Mouse (Mus musculus) embryonic facial prominence, embryonic 11.5 days (tissue): ENCODE measurements around the gene Grm7. TPM values are rescaled to one million over a fixed set of nuclear protein-coding genes. Genes with fewer than 3 reads are reported as not detected.

Experiments used
- ATAC-seq: fragments of 200-750 bp; cut with Nextera tagmentation; replicated peaks from 2 replicates; pipeline ENCODE4 v1.8.0; 2017; ENCODE audit warnings: low read depth; ENCODE audit not compliant: insufficient number of reproducible peaks, low FRiP score, low TSS enrichment
- DNase-seq: peaks from one replicate; pipeline ENCODE4 v3.0.0-alpha.2; 2015; ENCODE audit warnings: low spot score
- H3K27ac ChIP-seq: fragments of 300-500 bp; sonication (generic); replicated peaks from 2 replicates; pipeline ENCODE4 v1.5.1; 2014; ENCODE audit warnings: mild to moderate bottlenecking, low read depth, low read length, control low read depth
- H3K27me3 ChIP-seq: fragments of 300-500 bp; sonication (generic); 2 replicates; pipeline ENCODE4 v1.6.1; 2014; ENCODE audit warnings: mild to moderate bottlenecking, low read length, moderate library complexity, mixed read lengths; ENCODE audit not compliant: control insufficient read depth, insufficient read depth
- H3K36me3 ChIP-seq: fragments of 300-500 bp; sonication (generic); replicated peaks from 2 replicates; pipeline ENCODE4 v1.6.1; 2014; ENCODE audit warnings: low read depth, mild to moderate bottlenecking, low read length, moderate library complexity, mixed read lengths; ENCODE audit not compliant: control insufficient read depth, insufficient read depth
- H3K4me1 ChIP-seq: fragments of 300-500 bp; sonication (generic); 2 replicates; pipeline ENCODE4 v1.6.1; 2014; ENCODE audit warnings: low read length, mixed read lengths; ENCODE audit not compliant: control insufficient read depth, insufficient read depth
- H3K4me2 ChIP-seq: fragments of 300-500 bp; sonication (generic); 2 replicates; pipeline ENCODE4 v1.6.1; 2014; ENCODE audit warnings: low read depth, mild to moderate bottlenecking, control low read depth, low read length, moderate library complexity
- H3K4me3 ChIP-seq: fragments of 300-500 bp; sonication (generic); 2 replicates; pipeline ENCODE4 v1.5.1; 2014; ENCODE audit warnings: low read depth, low read length, control low read depth
- H3K9ac ChIP-seq: fragments of 300-500 bp; sonication (generic); replicated peaks from 2 replicates; pipeline ENCODE4 v1.6.1; 2014; ENCODE audit warnings: mild to moderate bottlenecking, control low read depth, low read length
- H3K9me3 ChIP-seq: fragments of 300-500 bp; sonication (generic); replicated peaks from 2 replicates; pipeline ENCODE4 v1.6.1; 2016; ENCODE audit warnings: mild to moderate bottlenecking, low read length, inconsistent platforms, mixed read lengths; ENCODE audit not compliant: control insufficient read depth
- WGBS: fragments of 180-500 bp; shearing (Covaris S2); extraction: QIAGEN DNeasy Blood & Tissue Kit; methylation state at CpG from one replicate; pipeline ENCODE4 v1.1.7; 2014; 5-methylcytosine and 5-hydroxymethylcytosine counted together
- polyA plus RNA-seq: library from polyadenylated mRNA; unstranded; fragments of >200 nt; fragmentation: Nextera tagmentation; extraction: Ambion mirVana; gene quantifications from 2 replicates; pipeline ENCODE4 v1.2.1, GENCODE M21; 2014

Grm7 gene
- polyA plus RNA-seq, 1 experiment from 2014 or later, result 0.63 TPM

DNA sequence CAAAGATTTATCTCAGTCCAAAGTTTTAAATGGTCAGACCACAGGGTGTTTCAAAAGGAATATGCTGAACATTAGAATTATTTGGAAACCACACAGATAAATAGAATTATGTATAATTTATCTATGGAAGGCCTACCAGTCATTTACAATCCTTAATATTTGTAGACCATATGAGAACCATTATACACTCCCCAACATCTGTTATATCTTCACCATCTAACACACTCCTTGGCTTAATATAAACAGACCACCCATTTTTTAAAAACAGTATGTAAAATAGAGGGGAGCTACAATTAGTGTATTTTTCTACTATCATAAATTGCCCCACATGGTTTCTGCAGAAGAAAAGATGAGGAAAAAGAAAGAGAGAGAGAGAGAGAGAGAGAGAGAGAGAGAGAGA lies 876.7 kb downstream of the Grm7 start:
- Histone ChIP-seq H3K27ac (no peak overlapping the region), H3K4me1 (no peaks in the 10 kb centered on the region), H3K9ac (no peak overlapping the region), H3K4me3 (no peak overlapping the region), H3K4me2 (no peak overlapping the region), H3K36me3 (no peaks in the 10 kb centered on the region), H3K27me3 (no peaks in the 10 kb centered on the region), H3K9me3 (no peaks in the 10 kb centered on the region)
- ATAC-seq (no peak), DNase-seq (no peak)

DNA sequence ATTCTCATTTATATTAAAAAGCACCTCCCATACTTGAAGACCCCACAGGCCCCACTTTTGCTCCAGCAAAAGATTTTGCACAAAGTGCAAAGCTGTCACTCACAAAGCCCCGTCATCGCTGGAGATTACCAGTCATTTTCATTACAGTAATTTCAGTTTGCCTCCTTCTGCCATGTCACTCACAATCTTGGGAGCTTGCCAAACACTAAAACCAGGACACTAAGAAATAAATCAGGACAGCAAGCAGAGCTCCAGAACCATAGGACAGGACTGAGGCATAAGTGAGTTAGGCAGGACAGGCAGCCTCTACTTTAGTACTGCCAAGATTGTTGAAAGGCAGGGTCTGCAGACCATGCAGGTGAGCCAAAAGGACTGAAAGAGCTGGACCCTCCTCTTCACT lies 884.6 kb downstream of the Grm7 start:
- no peak overlapping the region for H3K27ac ChIP-seq
- H3K36me3 ChIP-seq, result no peaks in the 10 kb centered on the region
- H3K4me2 ChIP-seq, result no peak overlapping the region
- DNase-seq (no peak), ATAC-seq (no peak)
- no peak overlapping the region for H3K4me3 ChIP-seq
- no peak overlapping the region for H3K9ac ChIP-seq
- no peaks in the 10 kb centered on the region for H3K27me3 ChIP-seq
- H3K4me1 ChIP-seq, result no peaks in the 10 kb centered on the region
- H3K9me3 ChIP-seq, result no peaks in the 10 kb centered on the region
- WGBS, result 80% methylated on average over 2 of the region's 2 CpGs

DNA sequence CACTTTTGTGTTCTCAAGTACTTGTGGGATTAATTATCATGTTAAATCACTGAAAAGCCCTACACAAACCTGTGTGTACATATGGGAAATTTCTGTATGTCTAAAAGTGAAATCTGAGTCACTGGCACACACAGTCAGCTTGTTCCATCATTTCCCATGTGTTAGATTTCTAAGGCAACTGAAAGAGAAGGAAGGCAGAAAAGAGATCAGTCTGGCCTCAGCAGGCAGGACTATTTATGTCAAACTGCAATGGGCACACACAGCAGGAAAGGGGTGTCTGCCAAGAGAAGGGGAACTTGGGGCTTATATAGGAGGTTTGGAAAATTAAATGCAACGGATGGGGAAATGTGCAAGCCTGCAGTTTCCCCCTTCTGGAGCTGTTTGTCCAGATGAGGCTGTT lies 913.2 kb downstream of the Grm7 start:
- Histone ChIP-seq H3K4me2 (no peak overlapping the region), H3K4me3 (no peak overlapping the region), H3K27ac (no peak overlapping the region), H3K27me3 (no peaks in the 10 kb centered on the region), H3K36me3 (no peaks in the 10 kb centered on the region), H3K9me3 (no peaks in the 10 kb centered on the region), H3K4me1 (no peaks in the 10 kb centered on the region), H3K9ac (no peak overlapping the region)
- WGBS, result 75% methylated on average over 1 of the region's 1 CpGs
- ATAC-seq (no peak), DNase-seq (no peak)

DNA sequence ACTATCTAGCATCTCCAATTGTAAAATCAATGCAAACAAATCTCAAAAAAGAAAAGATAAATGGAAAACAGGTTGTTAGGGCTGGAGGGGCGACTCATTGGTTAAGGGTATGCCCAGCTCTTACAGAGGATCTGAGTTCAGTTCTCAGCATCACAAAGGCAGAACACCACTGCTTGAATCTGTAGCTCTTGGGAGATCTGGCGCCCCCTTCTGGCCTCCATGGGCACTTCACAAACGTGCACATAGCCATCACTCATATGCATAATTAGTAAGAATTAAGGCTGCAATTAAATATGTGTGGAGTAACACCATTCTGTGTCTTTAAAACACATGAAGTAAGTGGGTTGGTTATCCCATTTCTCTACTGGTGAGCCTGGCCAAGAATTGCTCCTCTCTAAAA lies 914.1 kb downstream of the Grm7 start:
- Histone ChIP-seq H3K27me3 (no peaks in the 10 kb centered on the region), H3K4me2 (no peak overlapping the region), H3K36me3 (no peaks in the 10 kb centered on the region), H3K4me3 (no peak overlapping the region), H3K9ac (no peak overlapping the region), H3K4me1 (no peaks in the 10 kb centered on the region), H3K27ac (no peak overlapping the region), H3K9me3 (no peaks in the 10 kb centered on the region)
- WGBS, result 74% methylated on average over 3 of the region's 3 CpGs
- ATAC-seq, result no peak
- DNase-seq, result no peak

DNA sequence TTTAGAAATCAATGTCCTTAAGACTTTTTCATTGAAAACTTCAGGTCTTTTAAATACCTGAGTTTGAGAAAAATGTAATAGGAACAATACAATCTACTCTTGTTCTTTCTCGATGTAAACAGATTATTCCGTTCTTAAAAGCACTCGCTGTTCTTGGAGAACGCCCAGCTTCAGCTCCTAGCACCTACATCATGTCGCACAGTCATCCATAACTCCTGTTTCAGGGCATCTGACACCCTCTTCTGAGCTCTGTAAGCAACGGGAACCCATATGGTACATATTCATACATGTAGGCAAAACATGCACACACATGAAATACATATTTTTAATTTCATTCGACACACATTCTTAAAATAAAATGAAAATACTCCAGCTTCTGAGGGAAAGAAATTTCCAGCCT lies 916.0 kb downstream of the Grm7 start:
- H3K9ac ChIP-seq, result no peak overlapping the region
- no peaks in the 10 kb centered on the region for H3K9me3 ChIP-seq
- no peak for ATAC-seq
- H3K4me3 ChIP-seq, result no peak overlapping the region
- no peaks in the 10 kb centered on the region for H3K27me3 ChIP-seq
- H3K36me3 ChIP-seq, result no peaks in the 10 kb centered on the region
- H3K4me2 ChIP-seq, result no peak overlapping the region
- H3K4me1 ChIP-seq, result no peaks in the 10 kb centered on the region
- DNase-seq, result no peak
- H3K27ac ChIP-seq, result no peak overlapping the region
- 90% methylated on average over 7 of the region's 7 CpGs for WGBS

DNA sequence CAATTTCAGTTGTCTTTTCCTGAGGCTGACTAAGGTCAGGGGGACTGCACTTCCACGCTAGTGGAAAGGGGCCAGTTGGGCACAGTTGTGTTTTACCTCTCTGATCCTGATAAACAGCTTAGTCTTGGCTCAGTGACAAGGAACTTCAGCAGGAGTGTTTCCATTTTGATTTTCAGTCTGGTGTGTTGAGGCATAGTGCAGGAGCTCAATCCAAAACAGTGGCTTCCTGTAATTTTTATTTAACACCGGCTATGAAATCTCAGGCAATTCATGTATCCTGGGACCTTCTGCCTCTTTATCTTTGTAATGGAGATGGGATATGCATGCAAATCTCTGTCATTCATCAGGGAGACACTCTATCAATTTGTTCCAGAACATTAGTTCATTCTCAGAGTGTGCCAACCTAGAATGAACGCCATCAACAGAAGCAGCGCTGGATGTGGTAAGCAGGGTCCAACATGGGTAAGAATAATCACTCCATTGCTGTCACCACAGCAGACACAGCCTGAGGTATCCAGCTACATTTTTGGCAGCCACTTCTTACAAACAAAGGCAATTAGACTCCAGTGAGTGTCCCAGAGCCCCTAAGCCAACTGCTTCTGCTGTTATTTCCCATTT lies 926.2 kb downstream of the Grm7 start:
- no peak overlapping the region for H3K27ac ChIP-seq
- no peak for ATAC-seq
- WGBS, result 90% methylated on average over 4 of the region's 4 CpGs
- no peaks in the 10 kb centered on the region for H3K9me3 ChIP-seq
- H3K27me3 ChIP-seq, result no peaks in the 10 kb centered on the region
- no peak overlapping the region for H3K4me3 ChIP-seq
- H3K4me2 ChIP-seq, result no peak overlapping the region
- no peaks in the 10 kb centered on the region for H3K36me3 ChIP-seq
- no peaks in the 10 kb centered on the region for H3K4me1 ChIP-seq
- H3K9ac ChIP-seq, result no peak overlapping the region
- no peak for DNase-seq

DNA sequence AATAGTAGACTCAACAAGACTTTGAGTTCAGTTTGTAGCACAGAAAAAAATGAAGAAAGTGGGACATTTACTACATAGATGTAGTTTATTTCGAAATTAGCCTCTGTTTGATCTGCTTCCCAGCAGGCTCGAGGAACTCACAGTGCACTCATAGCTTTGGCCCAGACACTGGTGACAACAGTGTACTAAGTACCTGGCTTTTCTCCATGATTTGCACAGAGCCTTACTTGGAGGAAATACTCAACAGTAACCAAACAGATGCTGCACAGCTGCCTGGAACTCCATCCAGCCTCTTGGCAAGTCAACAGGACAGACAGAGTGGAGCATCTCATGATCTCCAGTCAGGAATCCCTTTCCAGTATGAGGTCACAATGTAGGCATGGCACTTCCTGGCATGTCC lies 939.5 kb downstream of the Grm7 start:
- DNase-seq, result no peak
- H3K27ac ChIP-seq, result no peak overlapping the region
- H3K4me2 ChIP-seq, result no peak overlapping the region
- no peak overlapping the region for H3K9ac ChIP-seq
- H3K9me3 ChIP-seq, result no peaks in the 10 kb centered on the region
- no peaks in the 10 kb centered on the region for H3K27me3 ChIP-seq
- ATAC-seq, result no peak
- no peak overlapping the region for H3K4me3 ChIP-seq
- no peaks in the 10 kb centered on the region for H3K36me3 ChIP-seq
- H3K4me1 ChIP-seq, result no peaks in the 10 kb centered on the region
- WGBS, result 71% methylated on average over 2 of the region's 2 CpGs

DNA sequence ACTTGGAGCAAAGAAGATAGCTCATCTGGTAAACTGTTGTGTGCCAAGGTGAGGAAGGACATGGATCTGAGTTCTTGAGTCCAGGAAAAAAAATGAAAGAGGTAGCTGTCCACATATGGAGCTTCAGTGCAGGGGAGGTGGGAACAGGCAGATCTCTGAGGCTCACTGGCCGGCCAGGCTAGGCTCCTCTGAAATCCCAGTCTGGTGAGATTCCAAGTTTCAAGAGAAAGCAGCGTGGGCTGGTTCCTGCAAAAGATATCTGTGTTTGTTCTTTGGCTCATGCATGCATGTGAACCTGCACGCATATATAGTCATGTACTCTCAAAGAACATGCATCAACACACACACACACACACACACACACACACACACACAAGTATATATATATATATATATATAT lies 942.2 kb downstream of the Grm7 start:
- Histone ChIP-seq H3K9ac (no peak overlapping the region), H3K9me3 (no peaks in the 10 kb centered on the region), H3K4me1 (no peaks in the 10 kb centered on the region), H3K4me3 (no peak overlapping the region), H3K27ac (no peak overlapping the region), H3K4me2 (no peak overlapping the region), H3K27me3 (no peaks in the 10 kb centered on the region), H3K36me3 (no peaks in the 10 kb centered on the region)
- no peak for DNase-seq
- no peak for ATAC-seq
- 90% methylated on average over 3 of the region's 3 CpGs for WGBS
